Mouse (Mus musculus) heart, adult 2 months (tissue): ENCODE data around the gene Nme2. TPM values are rescaled to one million over a fixed set of nuclear protein-coding genes. Genes with fewer than 3 reads are reported as not detected.

Experiments used
- DNase-seq, 2 experiments: peaks; one replicate each; pipeline ENCODE4 v3.0.0; 2021
- H3K27ac ChIP-seq: fragments of 200-600 bp; 2 replicates; pipeline ENCODE4 v1.8.1; 2022
- H3K27me3 ChIP-seq: fragments of 200-500 bp; 2 replicates; pipeline ENCODE4 v1.6.1; 2012; ENCODE audit warnings: mild to moderate bottlenecking, low read length, inconsistent platforms, mixed read lengths; ENCODE audit not compliant: control insufficient read depth, insufficient read depth
- H3K36me3 ChIP-seq: fragments of 200-500 bp; 2 replicates; pipeline ENCODE4 v1.6.1; 2012; ENCODE audit warnings: low read length, inconsistent platforms; ENCODE audit not compliant: control insufficient read depth, insufficient read depth
- H3K4me1 ChIP-seq: fragments of 200-500 bp; 2 replicates; pipeline ENCODE4 v1.6.1; 2011; ENCODE audit warnings: low read length; ENCODE audit not compliant: control insufficient read depth, insufficient read depth
- H3K4me3 ChIP-seq: fragments of 200-600 bp; 2 replicates; pipeline ENCODE4 v1.8.1; 2022
- H3K79me2 ChIP-seq: fragments of 200-500 bp; replicated peaks from 2 replicates; pipeline ENCODE4 v1.6.1; 2012; ENCODE audit warnings: mild to moderate bottlenecking, inconsistent platforms, low read length, moderate library complexity, mixed read lengths; ENCODE audit not compliant: control insufficient read depth, insufficient read depth
- H3K9ac ChIP-seq: fragments of 200-500 bp; 2 replicates; pipeline ENCODE4 v1.6.1; 2012; ENCODE audit warnings: low read depth, mild to moderate bottlenecking, control low read depth, inconsistent platforms, low read length, mixed read lengths
- CTCF ChIP-seq: fragments of 200-600 bp; IDR thresholded peaks from 2 replicates; pipeline ENCODE4 v1.8.1; 2022; ENCODE audit warnings: antibody characterized with exemption, mild to moderate bottlenecking, moderate library complexity
- EP300 ChIP-seq: fragments of 200-500 bp; IDR thresholded peaks from 2 replicates; pipeline ENCODE4 v1.6.1; 2011; ENCODE audit warnings: low read depth, low read length, control low read depth; ENCODE audit not compliant: insufficient read depth
- POLR2A ChIP-seq: fragments of 200-500 bp; IDR thresholded peaks from 2 replicates; pipeline ENCODE4 v1.6.1; 2011; ENCODE audit warnings: mild to moderate bottlenecking, low read depth, low read length, control low read depth; ENCODE audit not compliant: insufficient read depth
- WGBS: fragments of 180-500 bp; shearing (Covaris S2); methylation state at CpG from one replicate; pipeline ENCODE4 v1.1.7; 2018; 5-methylcytosine and 5-hydroxymethylcytosine counted together
- intact Hi-C: fragments of 180-260 bp; cut with DNase I; formaldehyde crosslinking; loops from one replicate; pipeline ENCODE4 v1.15.1; 2025
- polyA plus RNA-seq: library from polyadenylated mRNA; depleted of rRNA; stranded (reverse); fragments of >200 nt; gene quantifications from 2 replicates; pipeline ENCODE4 v1.2.3, GENCODE M21; 2012
- total RNA-seq, 2 experiments: library from RNA; stranded (reverse); gene quantifications; 2 replicates each; pipeline ENCODE4 v1.2.3; 2021

Gene Nme2
- total and polyA plus RNA-seq, 3 experiments: 474 to 1,129 (median 935) TPM

GRCm38 (mm10) chr11:93965391-93965790, 9.3 kb upstream of the Nme2 start:
- Histone ChIP-seq H3K27ac (no peak overlapping the region), H3K4me3 (no peak overlapping the region), H3K27me3 (no peaks in the 10 kb centered on the region), H3K36me3 (no peaks in the 10 kb centered on the region), H3K9ac (no peak overlapping the region), H3K79me2 (0 out of 2 replicates have a peak, but pooled peaks cover 1% of the 10 kb centered on the region), H3K4me1 (peaks cover 4% of the 10 kb centered on the region)
- no peak for DNase-seq
- intact Hi-C loops: loop anchor here (5.0 kb wide), 3 partner anchors 77 to 247 kb away; partner anchors contain the start of gene Tob1
- no peak for TF ChIP-seq CTCF
- no peak for TF ChIP-seq POLR2A
- no peak for TF ChIP-seq EP300
- 85% methylated on average over 6 of the region's 6 CpGs for WGBS

GRCm38 (mm10) chr11:93963013-93963412, 7.0 kb upstream of the Nme2 start:
- DNase-seq: no peak
- TF ChIP-seq EP300: no peak
- no peak for TF ChIP-seq POLR2A
- TF ChIP-seq CTCF: no peak
- Histone ChIP-seq H3K9ac (no peak overlapping the region), H3K4me1 (peaks cover 2% of the 10 kb centered on the region), H3K36me3 (no peaks in the 10 kb centered on the region), H3K4me3 (no peak overlapping the region), H3K27ac (no peak overlapping the region), H3K27me3 (no peaks in the 10 kb centered on the region), H3K79me2 (0 out of 2 replicates have a peak, but pooled peaks cover 1% of the 10 kb centered on the region)
- intact Hi-C loops: no loop called here
- WGBS: 75% methylated on average over 4 of the region's 4 CpGs

- no peak for DNase-seq
- H3K9ac ChIP-seq: no peak overlapping the region
- intact Hi-C loops: no loop called here
- H3K79me2 ChIP-seq: 0 out of 2 replicates have a peak, but pooled peaks cover 1% of the 10 kb centered on the region
- peaks cover 3% of the 10 kb centered on the region for H3K4me1 ChIP-seq
- H3K36me3 ChIP-seq: no peaks in the 10 kb centered on the region
- WGBS: 89% methylated on average over 6 of the region's 6 CpGs
- H3K27ac ChIP-seq: no peak overlapping the region
- no peaks in the 10 kb centered on the region for H3K27me3 ChIP-seq
- TF ChIP-seq CTCF (no peak), EP300 (no peak), POLR2A (no peak)
- H3K4me3 ChIP-seq: no peak overlapping the region
Measured at GRCm38 (mm10) chr11:93961482-93961881, 5.4 kb upstream of the Nme2 start.

- Histone ChIP-seq H3K9ac (no peak overlapping the region), H3K27me3 (no peaks in the 10 kb centered on the region), H3K36me3 (0 out of 2 replicates have a peak, but pooled peaks cover 2% of the 10 kb centered on the region), H3K4me1 (peaks cover 9% of the 10 kb centered on the region), H3K4me3 (no peak overlapping the region), H3K79me2 (no peaks in the 10 kb centered on the region), H3K27ac (no peak overlapping the region)
- DNase-seq: no peak
- TF ChIP-seq POLR2A (no peak), CTCF (no peak), EP300 (no peak)
- intact Hi-C loops: loop anchor here (5.0 kb wide), 2 partner anchors 40 to 70 kb away; partner anchors contain the start of genes Mbtd1, Spag9 and Utp18
- WGBS: 81% methylated on average over 4 of the region's 4 CpGs
Measured at GRCm38 (mm10) chr11:93957746-93958145, 1.7 kb upstream of the Nme2 start.

GRCm38 (mm10) chr11:93957031-93957555, 1.0 kb upstream of the Nme2 start:
- H3K9ac ChIP-seq: no peak overlapping the region
- H3K36me3 ChIP-seq: peaks cover 4% of the 10 kb centered on the region; the same call in 1 of the 2 replicates
- intact Hi-C loops: loop anchor here (5.0 kb wide), 2 partner anchors 40 to 70 kb away; partner anchors contain the start of genes Mbtd1, Spag9 and Utp18
- WGBS: 88% methylated on average over 2 of the region's 2 CpGs
- DNase-seq: no peak
- TF ChIP-seq POLR2A (no peak), CTCF (no peak), EP300 (no peak)
- H3K4me1 ChIP-seq: peaks cover 10% of the 10 kb centered on the region
- H3K27ac ChIP-seq: peak overlapping the region; percentile 81
- H3K4me3 ChIP-seq: no peak overlapping the region
- no peaks in the 10 kb centered on the region for H3K27me3 ChIP-seq
- no peaks in the 10 kb centered on the region for H3K79me2 ChIP-seq

- H3K36me3 ChIP-seq: peaks cover 9% of the 10 kb centered on the region; the same call in 1 of the 2 replicates
- peak overlapping the region; percentile 81 for H3K9ac ChIP-seq
- intact Hi-C loops: loop anchor here (1.0 to 5.0 kb wide), 3 partner anchors 13 to 68 kb away; partner anchors contain the start of genes Gm20390, Mbtd1, Nme1 and Spag9
- peak; percentile 77 for TF ChIP-seq POLR2A
- TF ChIP-seq CTCF: peak; percentile 37
- TF ChIP-seq EP300: 0 out of 2 replicates have a peak, but pooled peaks have one; percentile 80
- H3K4me3 ChIP-seq: peak overlapping the region; percentile 72
- under 1% methylated on average over 66 of the region's 67 CpGs for WGBS
- no peaks in the 10 kb centered on the region for H3K79me2 ChIP-seq
- no peaks in the 10 kb centered on the region for H3K27me3 ChIP-seq
- peak; percentile 93 to 96 for DNase-seq
- H3K4me1 ChIP-seq: peaks cover 10% of the 10 kb centered on the region
- H3K27ac ChIP-seq: peak overlapping the region; percentile 81
Measured at GRCm38 (mm10) chr11:93955256-93956150, 556 bp downstream of the Nme2 start.
